Mouse (Mus musculus) right cerebral cortex, adult 18-20 months (tissue): ENCODE measurements at regions not wholly inside any gene's neighbourhood (a gene's known extent, or its start where the extent isn't known, plus 50 kb on each side); places are given as distances from the start of the nearest gene placed in this dataset.

ENCODE experiments used
- DNase-seq: peaks from one replicate; pipeline ENCODE4 v3.0.0; 2022; ENCODE audit warnings: mixed read lengths

GRCm38 (mm10) chr19:45288722-45289121 is 53.1 kb upstream of the Lbx1 start:
- DNase-seq, result no peak

- no peak for DNase-seq
Measured at GRCm38 (mm10) chr19:45297812-45298211, 62.2 kb upstream of the Lbx1 start.

- no peak for DNase-seq
Measured at GRCm38 (mm10) chr19:45299341-45299740, 63.7 kb upstream of the Lbx1 start.

GRCm38 (mm10) chr19:45299768-45300167 is 63.8 kb upstream of the Btrc start:
- no peak for DNase-seq

GRCm38 (mm10) chr19:45300691-45301431 is 62.7 kb upstream of the Btrc start:
- DNase-seq, result no peak

- no peak for DNase-seq
Measured at GRCm38 (mm10) chr19:45301432-45301732, 62.2 kb upstream of the Btrc start.

GRCm38 (mm10) chr19:45301733-45302547 is 61.6 kb upstream of the Btrc start:
- DNase-seq, result peak; percentile 85

GRCm38 (mm10) chr19:45302548-45303241 is 60.8 kb upstream of the Btrc start:
- DNase-seq, result no peak

GRCm38 (mm10) chr19:45304538-45304937 is 59.0 kb upstream of the Btrc start:
- DNase-seq, result peak; percentile 81

GRCm38 (mm10) chr19:45307299-45308275 is 55.9 kb upstream of the Btrc start:
- no peak for DNase-seq

- peak; percentile 51 for DNase-seq
Measured at GRCm38 (mm10) chr19:45308676-45309275, 54.8 kb upstream of the Btrc start.

GRCm38 (mm10) chr19:45310291-45310881 is 53.1 kb upstream of the Btrc start:
- DNase-seq, result no peak

- peak; percentile 80 for DNase-seq
Measured at GRCm38 (mm10) chr19:45310944-45311603, 52.5 kb upstream of the Btrc start.

- no peak for DNase-seq
Measured at GRCm38 (mm10) chr19:45311831-45312537, 51.5 kb upstream of the Btrc start.

- DNase-seq, result no peak
Measured at GRCm38 (mm10) chr19:45312713-45313365, 50.7 kb upstream of the Btrc start.
